Mouse (Mus musculus): Measurements from ENCODE around the gene Ttll8.

The Ttll8 gene

DNA sequence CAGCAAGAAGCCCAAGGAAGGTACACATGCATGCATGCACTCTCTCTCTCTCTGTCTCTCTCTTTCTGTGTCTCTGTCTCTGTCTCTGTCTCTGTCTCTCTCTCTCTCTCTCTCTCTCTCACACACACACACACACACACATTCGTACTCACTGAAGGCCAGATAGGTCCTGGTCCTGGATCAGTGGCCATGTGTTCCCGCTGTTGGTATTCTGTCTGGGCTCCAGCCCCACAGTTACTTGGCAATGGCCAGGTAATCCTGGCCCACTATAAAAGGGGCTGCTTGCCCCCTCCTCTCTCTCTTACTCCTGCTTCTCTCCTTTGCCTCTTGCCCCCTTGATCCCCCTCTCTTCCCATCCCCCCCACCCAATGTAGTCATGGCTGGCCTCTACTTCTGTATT is 113.1 kb downstream of the Ttll8 start:
- no peak for DNase-seq (ENCODE audit: low spot score in 2 of 2)

Measured in urinary bladder, adult 18-20 months (tissue).